Mouse (Mus musculus) T-helper 17 cell (primary cell): ENCODE data around the gene Armc12.
"Not testable (repeated sequence)": the region's sequence is repeated elsewhere in the genome, so short reads cannot be mapped to it uniquely, and the experiment has no call there.

Experiments
- in situ Hi-C, 2 experiments: fragments of 300-600 bp; cut with MboI, MseI; formaldehyde crosslinking; loops; 1 replicate in 1 of 2; 2 replicates in 1 of 2; pipeline ENCODE4 v1.15.1; 2025; ENCODE audit warnings: high pct_unique_total_duplicates in 2 of 2

Gene Armc12

GRCm38 (mm10) chr17:28528043-28528351, 2.6 kb upstream of the Armc12 start:
- in situ Hi-C loops, result loop anchor here (5.0 to 10.0 kb wide), 3 partner anchors 113 to 443 kb away; partner anchors contain the start of gene Tcp11 (in 1 of the 2)

GRCm38 (mm10) chr17:28529116-28529515, 1.5 kb upstream of the Armc12 start:
- in situ Hi-C loops, result loop anchor here (5.0 to 10.0 kb wide), 3 partner anchors 114 to 444 kb away; partner anchors contain the start of gene Tcp11 (in 1 of the 2)

- in situ Hi-C loops, result no loop called here
Observed at GRCm38 (mm10) chr17:28531946-28532345, 1.3 kb downstream of the Armc12 start.

GRCm38 (mm10) chr17:28532557-28532956, 2.0 kb downstream of the Armc12 start:
- in situ Hi-C loops, result no loop called here

- in situ Hi-C loops, result no loop called here
Observed at GRCm38 (mm10) chr17:28533327-28533726, 2.7 kb downstream of the Armc12 start.

GRCm38 (mm10) chr17:28537881-28538280, 7.3 kb downstream of the Armc12 start:
- in situ Hi-C loops, result no loop called here

- in situ Hi-C loops, result no loop called here
Observed at GRCm38 (mm10) chr17:28546925-28547324, 16.3 kb downstream of the Armc12 start.

GRCm38 (mm10) chr17:28548550-28548949, 17.9 kb downstream of the Armc12 start:
- in situ Hi-C loops, result no loop called here

- in situ Hi-C loops, result no loop called here
Observed at GRCm38 (mm10) chr17:28549111-28549510, 18.5 kb downstream of the Armc12 start, which contains the start of gene Clpsl2. Gene Clpsl2 (plus strand): TSS chr17:28549411.

- in situ Hi-C loops, result no loop called here
Observed at GRCm38 (mm10) chr17:28553040-28553793, 22.6 kb downstream of the Armc12 start.

GRCm38 (mm10) chr17:28554021-28554420, 23.4 kb downstream of the Armc12 start:
- in situ Hi-C loops, result not testable (repeated sequence)

- in situ Hi-C loops, result no loop called here
Observed at GRCm38 (mm10) chr17:28556635-28557396, 26.2 kb downstream of the Armc12 start.

GRCm38 (mm10) chr17:28557772-28558171, 27.2 kb downstream of the Armc12 start:
- in situ Hi-C loops, result no loop called here

GRCm38 (mm10) chr17:28560598-28560997, 30.0 kb downstream of the Armc12 start, which contains the start of gene Clps:
Gene Clps (minus strand): TSS chr17:28560766.
- in situ Hi-C loops, result no loop called here

- in situ Hi-C loops, result no loop called here
Observed at GRCm38 (mm10) chr17:28561613-28562012, 31.0 kb downstream of the Armc12 start.

GRCm38 (mm10) chr17:28565181-28565580, 34.6 kb downstream of the Armc12 start:
- in situ Hi-C loops, result no loop called here

- in situ Hi-C loops, result no loop called here
Observed at GRCm38 (mm10) chr17:28567541-28567940, 36.9 kb downstream of the Armc12 start.

GRCm38 (mm10) chr17:28571868-28572267, 41.3 kb downstream of the Armc12 start:
- in situ Hi-C loops, result no loop called here

GRCm38 (mm10) chr17:28572521-28572920, 41.9 kb downstream of the Armc12 start:
- in situ Hi-C loops, result no loop called here

GRCm38 (mm10) chr17:28572941-28573340, 42.3 kb downstream of the Armc12 start:
- in situ Hi-C loops, result no loop called here

- in situ Hi-C loops, result no loop called here
Observed at GRCm38 (mm10) chr17:28575244-28576125, 44.9 kb downstream of the Armc12 start, which contains the start of gene Lhfpl5. Gene Lhfpl5 (plus strand): TSS chr17:28575641.

GRCm38 (mm10) chr17:28580396-28580795, 49.8 kb downstream of the Armc12 start:
- in situ Hi-C loops, result no loop called here
